In the genomic region with DNA sequence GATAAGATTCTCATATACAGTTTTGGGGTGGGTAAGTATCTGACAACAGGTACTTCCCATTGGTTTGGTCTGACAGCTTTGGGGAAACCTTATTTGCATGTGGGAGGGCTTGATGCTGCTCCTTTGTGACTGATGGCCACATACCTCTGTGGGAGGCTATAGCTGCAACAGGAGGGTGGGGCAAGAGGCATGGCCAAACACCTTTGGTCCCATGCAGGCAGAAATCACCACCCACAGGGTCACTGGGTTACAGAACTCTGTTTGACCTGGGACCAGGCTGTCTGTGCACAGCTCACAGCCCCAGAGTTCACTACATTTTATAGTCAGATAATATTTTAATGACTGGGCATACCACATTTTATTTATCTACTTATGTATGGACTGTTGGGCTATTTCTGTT, we compare ENCODE assay signal across 25 mouse cellular contexts.
"Had no signal": no experiment of that assay in that cellular context is flagged by ENCODE, and none has a peak within 500 bp of the region (broad histone marks: within the 10 kb centered on the region; RNA-seq: fewer than 3 reads in every experiment).

No protein-coding gene starts in this region.

- DNase-seq: gastrocnemius, postnatal 14 days; gastrocnemius, postnatal 36 days; heart, adult 18-20 months; heart, postnatal 10 days; heart, postnatal 4 days; kidney, adult 18-20 months; kidney, adult 8-10 months; kidney, postnatal 10 days; kidney, postnatal 25 days; kidney, postnatal 4 days; left cerebral cortex, postnatal 4 days had no signal

- ATAC-seq: hindbrain, embryonic 16.5 days; inflammation-experienced regulatory T-cells, adult 6 months; intestine, embryonic 15.5 days; intestine, postnatal 0 days had no signal

- H3K27me3 ChIP-seq: heart, embryonic 12.5 days; hindbrain, embryonic 12.5 days; intestine, embryonic 15.5 days; limb, embryonic 13.5 days; limb, embryonic 15.5 days had no signal

- H3K27ac ChIP-seq: heart, embryonic 10.5 days; hindbrain, embryonic 10.5 days; hindbrain, embryonic 12.5 days; hindbrain, embryonic 14.5 days; intestine, embryonic 15.5 days; layer of hippocampus, adult 2 months; left cerebral cortex, adult 2 months; limb, embryonic 13.5 days; limb, embryonic 15.5 days; liver, embryonic 14.5 days had no signal

- H3K4me3 ChIP-seq: heart, embryonic 10.5 days; heart, embryonic 12.5 days; hindbrain, embryonic 10.5 days; hindbrain, embryonic 12.5 days; intestine, embryonic 15.5 days; layer of hippocampus, adult 2 months; left cerebral cortex, adult 2 months; limb, embryonic 13.5 days; limb, embryonic 15.5 days had no signal

- H3K4me2 ChIP-seq: heart, embryonic 12.5 days; hindbrain, embryonic 12.5 days; hindbrain, embryonic 14.5 days; intestine, embryonic 15.5 days; limb, embryonic 13.5 days; limb, embryonic 15.5 days had no signal

- H3K9ac ChIP-seq: heart, embryonic 12.5 days; hindbrain, embryonic 12.5 days; hindbrain, embryonic 14.5 days; intestine, embryonic 15.5 days; limb, embryonic 13.5 days; limb, embryonic 15.5 days; liver, embryonic 14.5 days had no signal

- H3K9me3 ChIP-seq: heart, embryonic 10.5 days; heart, embryonic 12.5 days; hindbrain, embryonic 10.5 days; hindbrain, embryonic 12.5 days; intestine, embryonic 15.5 days; limb, embryonic 13.5 days; limb, embryonic 15.5 days had no signal

- H3K36me3 ChIP-seq: heart, embryonic 10.5 days; heart, embryonic 12.5 days; hindbrain, embryonic 10.5 days; hindbrain, embryonic 12.5 days; intestine, embryonic 15.5 days; limb, embryonic 13.5 days; limb, embryonic 15.5 days had no signal

- H3K4me1 ChIP-seq: heart, embryonic 10.5 days; heart, embryonic 12.5 days; hindbrain, embryonic 10.5 days; hindbrain, embryonic 12.5 days; intestine, embryonic 15.5 days; limb, embryonic 13.5 days; limb, embryonic 15.5 days had no signal
